Mouse (Mus musculus) MEL (cell line): ENCODE measurements around the gene Myh10. TPM values are rescaled to one million over a fixed set of nuclear protein-coding genes. Genes with fewer than 3 reads are reported as not detected.
A peak's percentile ranks its signal among the peaks of the same experiment; 100 is the strongest.

Source experiments
- DNase-seq: peaks from one replicate; pipeline ENCODE4 v3.0.0; 2011; ENCODE audit warnings: low read depth, low spot score
- H3K27ac ChIP-seq: 2 replicates; pipeline ENCODE4 v1.5.1; 2012; ENCODE audit warnings: low read depth, mild to moderate bottlenecking, control low read depth, low read length, moderate library complexity; ENCODE audit not compliant: control insufficient read depth
- H3K27me3 ChIP-seq, 2 experiments: fragments of 150-350 bp in 1 of 2; sonication (generic) in 1 of 2; 2 replicates each; pipeline ENCODE4 v1.6.1; 2012; ENCODE audit warnings: low read length in 2 of 2, mild to moderate bottlenecking in 2 of 2, improper control_type of control experiment in 1 of 2, moderate library complexity in 1 of 2; ENCODE audit not compliant: insufficient read depth in 2 of 2, control insufficient read depth in 1 of 2
- H3K36me3 ChIP-seq, 2 experiments: 2 replicates each; pipeline ENCODE4 v1.6.1; 2012 to 2014; ENCODE audit warnings: low read length in 2 of 2, improper control_type of control experiment in 1 of 2, inconsistent platforms in 1 of 2, mild to moderate bottlenecking in 1 of 2; ENCODE audit not compliant: insufficient read depth in 2 of 2, control insufficient read depth in 1 of 2
- H3K4me1 ChIP-seq, 2 experiments: fragments of 150-350 bp in 1 of 2; sonication (generic) in 1 of 2; 2 replicates each; pipeline ENCODE4 v1.6.1; 2012; ENCODE audit warnings: low read length in 2 of 2, improper control_type of control experiment in 1 of 2, mild to moderate bottlenecking in 1 of 2; ENCODE audit not compliant: insufficient read depth in 2 of 2, control insufficient read depth in 1 of 2
- H3K4me3 ChIP-seq, 2 experiments: fragments of 150-350 bp in 1 of 2; sonication (generic) in 1 of 2; 2 replicates each; pipeline ENCODE4 v1.5.1; 2012; ENCODE audit warnings: low read depth in 2 of 2, low read length in 2 of 2, mild to moderate bottlenecking in 2 of 2, moderate library complexity in 2 of 2, control low read depth in 1 of 2, improper control_type of control experiment in 1 of 2; ENCODE audit not compliant: control insufficient read depth in 1 of 2, insufficient read depth in 1 of 2
- H3K79me2 ChIP-seq: 2 replicates; pipeline ENCODE4 v1.6.1; 2012; ENCODE audit warnings: mild to moderate bottlenecking, low read length, moderate library complexity; ENCODE audit not compliant: control insufficient read depth, poor library complexity, insufficient read depth
- H3K9ac ChIP-seq: 2 replicates; pipeline ENCODE4 v1.6.1; 2012; ENCODE audit warnings: low read depth, mild to moderate bottlenecking, control low read depth, low read length, moderate library complexity; ENCODE audit not compliant: control insufficient read depth, poor library complexity, severe bottlenecking
- H3K9me3 ChIP-seq: fragments of 150-350 bp; sonication (generic); replicated peaks from 2 replicates; pipeline ENCODE4 v1.6.1; 2012; ENCODE audit warnings: mild to moderate bottlenecking, low read length, improper control_type of control experiment, moderate library complexity; ENCODE audit not compliant: insufficient read depth
- BHLHE40 ChIP-seq: IDR thresholded peaks from 2 replicates; pipeline ENCODE4 v1.6.1; 2012; ENCODE audit warnings: low read depth, mild to moderate bottlenecking, inconsistent platforms, low read length, improper control_type of control experiment, borderline replicate concordance
- CHD1 ChIP-seq: IDR thresholded peaks from 2 replicates; pipeline ENCODE4 v1.6.1; 2012; ENCODE audit warnings: low read depth, mild to moderate bottlenecking, inconsistent platforms, low read length, improper control_type of control experiment
- EP300 ChIP-seq, 2 experiments: IDR thresholded peaks; 2 replicates each; pipeline ENCODE4 v1.6.1; 2011; ENCODE audit warnings: improper control_type of control experiment in 2 of 2, low read length in 2 of 2, low read depth in 1 of 2, mild to moderate bottlenecking in 1 of 2
- ETS1 ChIP-seq: IDR thresholded peaks from 2 replicates; pipeline ENCODE4 v1.6.1; 2012; ENCODE audit warnings: low read depth, mild to moderate bottlenecking, inconsistent platforms, low read length, improper control_type of control experiment, moderate library complexity
- GATA1 ChIP-seq: IDR thresholded peaks from 2 replicates; pipeline ENCODE4 v1.6.1; 2011; ENCODE audit warnings: low read depth, low read length, improper control_type of control experiment
- MAZ ChIP-seq: IDR thresholded peaks from 2 replicates; pipeline ENCODE4 v1.6.1; 2012; ENCODE audit warnings: low read depth, mild to moderate bottlenecking, inconsistent platforms, low read length, improper control_type of control experiment
- MYB ChIP-seq: IDR thresholded peaks from 2 replicates; pipeline ENCODE4 v1.6.1; 2011; ENCODE audit warnings: mild to moderate bottlenecking, low read depth, low read length, improper control_type of control experiment
- NELFE ChIP-seq: IDR thresholded peaks from 2 replicates; pipeline ENCODE4 v1.6.1; 2011; ENCODE audit warnings: low read depth, low read length, improper control_type of control experiment
- NRF1 ChIP-seq: IDR thresholded peaks from 2 replicates; pipeline ENCODE4 v1.6.1; 2014; ENCODE audit warnings: low read depth, mild to moderate bottlenecking, inconsistent platforms, low read length, improper control_type of control experiment, moderate library complexity; ENCODE audit not compliant: poor library complexity, insufficient read depth, severe bottlenecking
- RAD21 ChIP-seq: IDR thresholded peaks from 2 replicates; pipeline ENCODE4 v1.6.1; 2011; ENCODE audit warnings: mild to moderate bottlenecking, low read depth, low read length, improper control_type of control experiment
- RCOR1 ChIP-seq: IDR thresholded peaks from 2 replicates; pipeline ENCODE4 v1.6.1; 2012; ENCODE audit warnings: low read depth, mild to moderate bottlenecking, inconsistent platforms, low read length, improper control_type of control experiment
- SIN3A ChIP-seq: IDR thresholded peaks from 2 replicates; pipeline ENCODE4 v1.6.1; 2012; ENCODE audit warnings: low read length, improper control_type of control experiment, inconsistent platforms
- TAL1 ChIP-seq: IDR thresholded peaks from 2 replicates; pipeline ENCODE4 v1.6.1; 2012; ENCODE audit warnings: mild to moderate bottlenecking, inconsistent platforms, low read length, moderate library complexity, mixed read lengths
- TCF12 ChIP-seq: IDR thresholded peaks from 2 replicates; pipeline ENCODE4 v1.6.1; 2014; ENCODE audit warnings: low read depth, mild to moderate bottlenecking, inconsistent platforms, low read length, improper control_type of control experiment, moderate library complexity
- ZKSCAN1 ChIP-seq: IDR thresholded peaks from 2 replicates; pipeline ENCODE4 v1.6.1; 2012; ENCODE audit warnings: low read depth, mild to moderate bottlenecking, inconsistent platforms, low read length, improper control_type of control experiment, moderate library complexity
- polyA plus RNA-seq, 2 experiments: library from polyadenylated mRNA; stranded (reverse) in 1 of 2; unstranded in 1 of 2; fragments of >175 nt in 1 of 2; fragments of >200 nt in 1 of 2; gene quantifications; 2 replicates each; pipeline versions ENCODE4 v1.2.1 to v1.2.4; 2012; ENCODE audit warnings: low replicate concordance in 2 of 2, low read depth in 1 of 2; ENCODE audit not compliant: insufficient read length in 2 of 2, insufficient read depth in 1 of 2, missing spikeins in 1 of 2
- total RNA-seq: library from RNA; depleted of rRNA; stranded (reverse); fragments of 300-350 nt; gene quantifications from 2 replicates; pipeline ENCODE4 v1.2.3, GENCODE M21; 2012

The Myh10 gene
- total and polyA plus RNA-seq, 3 experiments = 99.3 to 187 (median 127) TPM

- H3K9me3 ChIP-seq = no peaks in the 10 kb centered on the region
- H3K36me3 ChIP-seq = peaks cover 36 to 46% of the 10 kb centered on the region in 2 experiments
Measured at GRCm38 (mm10) chr11:68703360-68703759, 12.0 kb downstream of the Myh10 start.

DNA sequence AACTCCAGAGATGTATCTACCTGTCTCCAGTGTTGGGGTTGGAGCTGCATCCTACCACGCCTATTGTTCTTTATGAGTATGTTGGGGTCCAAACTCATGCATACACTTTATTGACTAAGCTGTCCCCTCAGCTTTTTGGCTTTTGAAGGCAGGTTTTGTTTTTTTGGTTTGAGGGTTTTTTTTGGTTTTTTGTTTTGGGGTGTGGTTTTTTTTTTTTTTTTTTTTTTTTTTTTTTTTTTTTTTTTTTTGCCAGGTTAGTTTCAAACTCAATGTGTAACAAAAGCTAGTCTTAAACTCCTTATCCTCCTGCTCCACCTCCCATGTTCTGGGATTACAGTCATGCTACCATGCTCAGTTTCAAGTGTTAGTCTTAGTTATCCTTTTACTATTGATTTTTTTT, 12.9 kb downstream of the Myh10 start:
- no peak for DNase-seq
- H3K9me3 ChIP-seq = no peaks in the 10 kb centered on the region
- H3K9ac ChIP-seq = no peak overlapping the region
- H3K36me3 ChIP-seq = peaks cover 36 to 39% of the 10 kb centered on the region in 2 experiments
- H3K27me3 ChIP-seq = no peaks in the 10 kb centered on the region
- no peak overlapping the region; the same call in 1 of the 2 replicates for H3K27ac ChIP-seq
- no peak for TF ChIP-seq RCOR1
- TF ChIP-seq EP300 (IDR thresholded peaks at IDR 0.05; ENCODE audit: low read depth in 1 of 2, low read length in 2 of 2) = 0 out of 4 replicates have a peak, but pooled peaks of 1 of the 2 experiments have one; percentile 5
- peaks cover 17 to 24% of the 10 kb centered on the region in 2 experiments for H3K4me1 ChIP-seq
- peaks cover 54% of the 10 kb centered on the region for H3K79me2 ChIP-seq
- H3K4me3 ChIP-seq = no peak overlapping the region

More at GRCm38 (mm10) chr11:68703360-68703759, 12.0 kb downstream of the Myh10 start:
- no peaks in the 10 kb centered on the region for H3K27me3 ChIP-seq
- peak overlapping the region in 1 of 2 experiments; percentile 19; a peak in 2 of 4 replicates for H3K4me3 ChIP-seq
- DNase-seq = peak; percentile 79
- peaks cover 60% of the 10 kb centered on the region for H3K79me2 ChIP-seq
- TF ChIP-seq RCOR1 = peak; percentile 24; the same call in 1 of the 2 replicates
- TF ChIP-seq BHLHE40 = peak; percentile 42; the same call in 1 of the 2 replicates
- TF ChIP-seq CHD1 = 0 out of 2 replicates have a peak, but pooled peaks have one; percentile 77
- peak; percentile 77 for TF ChIP-seq SIN3A
- peak; percentile 76 for TF ChIP-seq GATA1
- no peak for TF ChIP-seq RAD21
- peak; percentile 52; the same call in 1 of the 2 replicates for TF ChIP-seq ETS1
- peak; percentile 68 for TF ChIP-seq TCF12
- TF ChIP-seq TAL1 = peak; percentile 22; the same call in 1 of the 2 replicates
- peak; percentile 74 to 90 for TF ChIP-seq EP300 (IDR thresholded peaks at IDR 0.05; ENCODE audit: low read depth in 1 of 2, low read length in 2 of 2)
- no peak for TF ChIP-seq MAZ
- no peak for TF ChIP-seq NELFE
- TF ChIP-seq ZKSCAN1 = no peak
- TF ChIP-seq MYB = peak; percentile 89
- TF ChIP-seq, all 39 proteins: peak for 10
- Histone ChIP-seq H3K9ac (no peak overlapping the region; the same call in 1 of the 2 replicates), H3K4me1 (peaks cover 17 to 24% of the 10 kb centered on the region in 2 experiments), H3K27ac (peak overlapping the region; percentile 82)

- peak; percentile 97 for TF ChIP-seq ZKSCAN1
- no peak for TF ChIP-seq NRF1
- H3K9ac ChIP-seq = no peak overlapping the region
- no peaks in the 10 kb centered on the region for H3K9me3 ChIP-seq
- no peak overlapping the region for H3K4me3 ChIP-seq
- no peaks in the 10 kb centered on the region for H3K27me3 ChIP-seq
- no peak overlapping the region for H3K27ac ChIP-seq
- peaks cover 33 to 36% of the 10 kb centered on the region in 2 experiments for H3K36me3 ChIP-seq
- H3K4me1 ChIP-seq = peaks cover 17 to 24% of the 10 kb centered on the region in 2 experiments
- H3K79me2 ChIP-seq = peaks cover 54% of the 10 kb centered on the region
- no peak for DNase-seq
Measured at GRCm38 (mm10) chr11:68704847-68705246, 13.5 kb downstream of the Myh10 start.
